Mouse (Mus musculus) lung, postnatal 25 days (tissue): Measurements from ENCODE around the gene Egflam.

Experiments
- DNase-seq: peaks from one replicate; pipeline ENCODE4 v3.0.0; 2022; ENCODE audit warnings: low spot score

The Egflam gene

DNA sequence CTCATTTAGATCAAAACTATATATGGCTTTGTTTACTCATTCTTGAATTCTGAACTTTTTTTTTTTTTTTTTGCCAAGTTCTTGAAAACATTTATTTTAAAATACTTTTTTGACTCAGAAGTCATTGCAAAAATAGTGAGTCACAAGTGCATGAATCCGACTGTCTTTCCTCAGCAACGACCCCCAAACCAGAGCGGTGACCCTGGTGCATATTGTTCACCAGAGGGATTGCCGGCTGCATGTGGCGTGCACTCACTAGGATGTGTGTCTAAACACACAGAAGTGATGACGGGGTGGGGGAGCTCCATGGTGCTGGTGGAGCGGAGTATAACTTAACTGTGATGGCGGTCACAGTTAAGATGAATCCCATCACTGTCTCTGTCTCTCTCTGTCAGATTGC is 224.4 kb downstream of the Egflam start:
- DNase-seq, result no peak

DNA sequence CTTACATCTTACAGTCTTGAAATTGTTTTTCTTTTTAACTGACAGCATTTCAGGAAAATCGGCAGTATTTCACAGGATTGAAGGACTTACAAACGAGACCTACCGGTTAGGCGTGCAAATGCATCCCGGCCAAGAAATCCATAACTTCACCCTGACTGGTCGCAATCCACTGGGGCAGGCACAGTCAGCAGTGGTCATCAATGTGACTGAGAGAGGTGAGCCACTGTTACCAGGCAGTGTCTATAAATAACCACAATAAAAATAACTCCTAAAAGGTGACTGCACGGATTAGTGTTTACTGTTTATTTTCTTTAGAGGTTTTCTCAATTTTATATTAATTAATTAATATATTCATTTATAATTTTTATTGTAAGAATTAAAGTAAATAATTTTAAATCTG is 224.8 kb downstream of the Egflam start:
- no peak for DNase-seq

GRCm38 (mm10) chr15:7172875-7173274 is 225.3 kb downstream of the Egflam start:
- DNase-seq, result peak; percentile 24

DNA sequence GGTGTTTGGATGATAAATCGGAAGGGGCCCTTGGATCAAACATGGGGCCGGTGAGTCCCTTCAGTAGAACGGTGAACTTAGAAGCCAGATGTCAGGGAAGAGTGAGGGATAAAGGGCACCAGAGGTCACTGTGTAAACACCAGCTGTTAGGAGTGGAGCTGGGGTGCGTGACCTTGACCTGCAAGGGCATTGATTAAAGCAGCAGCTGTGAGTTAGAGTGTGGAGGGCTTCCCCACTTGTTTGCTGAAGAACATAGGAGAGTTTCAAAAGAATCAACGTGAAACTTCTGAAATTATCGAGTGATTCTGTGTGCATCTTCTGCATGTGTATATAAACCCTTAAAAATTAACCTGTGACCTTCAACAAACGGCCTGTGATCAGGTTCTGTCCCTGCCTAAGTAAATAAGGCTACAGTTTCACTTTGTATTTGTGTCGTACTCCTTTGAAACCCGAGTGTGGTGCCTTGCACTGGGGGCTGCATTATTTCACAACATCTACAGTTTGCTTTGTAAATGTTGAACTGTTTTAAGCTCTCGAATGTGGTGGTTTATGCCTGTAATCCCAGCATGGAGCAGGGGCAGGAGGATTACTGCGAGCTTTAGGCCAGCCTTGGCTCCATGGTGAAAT is 230.2 kb downstream of the Egflam start:
- no peak for DNase-seq

- peak; percentile 24 for DNase-seq
Observed at GRCm38 (mm10) chr15:7167238-7167905, 230.8 kb downstream of the Egflam start.

DNA sequence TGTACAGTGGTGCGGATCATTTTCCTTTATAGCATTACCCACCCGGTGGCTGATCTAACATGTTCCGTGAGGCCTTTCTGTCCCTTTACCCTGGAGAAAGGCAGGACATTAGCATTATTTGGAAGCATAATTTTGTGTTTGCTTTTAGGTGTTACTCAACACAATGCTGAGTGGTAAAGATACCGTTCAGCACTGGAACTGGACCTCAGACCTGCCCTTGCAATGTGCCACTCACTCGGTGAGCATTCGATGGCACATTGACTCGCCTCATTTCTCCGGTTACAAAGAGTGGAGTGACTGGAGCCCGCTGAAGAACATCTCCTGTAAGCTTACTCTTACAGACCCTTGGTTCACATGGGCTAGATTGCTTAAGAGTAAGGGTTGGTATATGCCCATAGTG is 231.5 kb downstream of the Egflam start:
- DNase-seq, result no peak

DNA sequence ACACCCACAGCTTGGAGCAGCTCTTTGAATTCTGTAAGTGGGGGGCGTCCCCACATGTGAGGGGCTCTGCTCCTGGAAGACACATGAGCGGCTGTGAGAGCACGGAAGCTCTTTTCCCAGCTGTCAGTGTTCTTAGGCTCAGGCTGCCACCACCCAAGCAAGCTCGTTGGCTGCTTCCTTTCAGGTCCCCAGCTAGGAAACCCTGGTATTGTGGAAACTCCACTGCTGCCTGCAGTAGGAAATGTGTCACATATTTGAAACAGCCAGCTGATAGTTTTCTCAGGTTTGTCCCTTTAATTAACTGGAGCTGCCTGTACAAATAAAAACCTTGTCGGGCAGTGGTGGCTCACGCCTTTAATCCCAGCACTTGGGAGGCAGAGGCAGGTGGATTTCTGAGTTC is 234.3 kb downstream of the Egflam start:
- no peak for DNase-seq

DNA sequence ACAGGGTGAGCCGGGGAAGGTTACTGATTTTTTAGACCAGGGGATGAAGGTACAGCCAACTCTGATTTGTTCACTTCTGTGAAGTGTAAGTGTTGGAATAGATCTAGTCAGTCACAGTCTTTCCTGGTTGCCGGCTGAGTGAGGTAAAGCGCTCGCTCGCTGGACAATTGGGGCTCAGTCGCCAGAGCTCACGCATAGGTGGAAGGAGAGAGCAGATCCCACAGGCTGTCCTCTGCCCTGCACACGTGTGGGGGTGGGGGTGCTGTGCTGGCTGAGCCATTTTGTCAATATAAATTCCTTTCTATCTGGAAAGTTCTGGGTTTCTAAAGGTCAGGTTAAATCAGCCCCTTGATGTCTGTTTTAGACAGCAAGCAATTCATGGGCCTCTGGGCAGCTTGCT is 237.9 kb downstream of the Egflam start:
- no peak for DNase-seq

DNA sequence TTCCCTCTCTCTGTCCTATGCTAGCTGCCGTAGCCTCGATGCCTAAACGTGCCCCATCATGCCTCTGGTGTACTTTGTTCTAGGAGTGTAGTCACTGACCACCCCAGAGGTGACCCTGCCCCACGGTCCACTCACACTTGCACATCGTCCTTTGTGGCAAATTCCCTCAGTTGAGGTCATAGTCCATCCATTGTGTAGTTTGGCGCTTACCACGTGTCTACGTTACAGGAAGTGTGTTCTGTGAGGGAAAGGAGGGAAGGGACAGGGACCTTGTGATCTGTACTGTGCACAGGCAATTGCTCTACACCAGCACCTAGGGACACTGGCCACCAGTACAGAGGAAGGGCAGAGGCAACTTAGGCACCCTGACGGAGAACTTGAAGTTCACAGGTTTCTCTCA is 238.3 kb downstream of the Egflam start:
- DNase-seq, result no peak

DNA sequence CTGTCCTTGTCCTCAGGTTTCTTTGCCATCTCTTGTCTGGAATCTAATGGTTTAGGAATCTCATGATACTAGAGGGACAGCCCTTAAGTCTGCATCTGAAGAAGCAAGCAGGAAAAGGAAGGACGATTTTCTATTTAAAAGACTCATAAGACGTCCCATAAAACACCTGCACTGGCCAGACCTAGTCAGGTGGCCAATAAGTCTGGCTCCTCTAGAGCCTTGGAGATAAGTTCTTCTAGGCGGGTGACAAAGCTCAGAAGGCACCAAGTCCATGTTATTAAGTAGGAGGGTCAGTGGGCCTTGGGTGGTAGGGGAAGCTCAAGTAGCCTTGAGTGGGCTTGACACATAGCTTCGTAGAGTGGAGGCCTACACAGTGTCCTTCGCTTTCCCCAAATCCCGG is 240.5 kb downstream of the Egflam start:
- DNase-seq, result no peak
